In genomic region chr16:51315608-51316007, GRCm38 (mm10) we compare ENCODE assay signal across 8 mouse cellular contexts.
DNase-seq lines count a peak whose midpoint lies in the region; ATAC-seq and TF ChIP-seq lines count a peak whose summit lies in the region.

No protein-coding gene starts in this region.

- no peak overlapping the region for H3K27ac ChIP-seq in midbrain, embryonic 15.5 days
- H3K27ac ChIP-seq in neural tube, embryonic 15.5 days (replicated peaks) = no peak overlapping the region

- TF ChIP-seq CTCF in brain, embryonic 14.5 days (IDR thresholded peaks at IDR 0.05; ENCODE audit: borderline replicate concordance, extremely low read depth, insufficient read depth, insufficient read length) = no peak

- peak; percentile 3 for DNase-seq in heart, adult 8-10 months (ENCODE audit: low spot score)
- no peak for DNase-seq in heart, adult 11 months
- peak; percentile 17 to 34 for DNase-seq in right cerebral cortex, adult 2 months (ENCODE audit: low spot score in 2 of 2)
- no peak for DNase-seq in right cerebral cortex, postnatal 36 days (ENCODE audit: low spot score in 2 of 2)
- DNase-seq in brain, embryonic 14.5 days (ENCODE audit: low read depth) = peak; percentile 85
- DNase-seq in frontal cortex, adult 2 months (ENCODE audit: extremely low spot score in 1 of 2, low spot score in 1 of 2) = peak; percentile 4 to 81

- ATAC-seq in midbrain, embryonic 15.5 days (replicated peaks) = peak; percentile 54
- ATAC-seq in neural tube, embryonic 15.5 days (ENCODE audit: low FRiP score) = no peak

- no peaks in the 10 kb centered on the region for H3K9me3 ChIP-seq in midbrain, embryonic 15.5 days
- no peaks in the 10 kb centered on the region for H3K9me3 ChIP-seq in neural tube, embryonic 15.5 days (replicated peaks)

- 15% methylated on average over 6 of the region's 6 CpGs for WGBS in midbrain, embryonic 15.5 days
- WGBS in neural tube, embryonic 15.5 days = 17% methylated on average over 6 of the region's 6 CpGs

- H3K36me3 ChIP-seq in midbrain, embryonic 15.5 days (replicated peaks) = no peaks in the 10 kb centered on the region
- H3K36me3 ChIP-seq in neural tube, embryonic 15.5 days = no peaks in the 10 kb centered on the region

- no peak overlapping the region for H3K9ac ChIP-seq in midbrain, embryonic 15.5 days
- no peak overlapping the region for H3K9ac ChIP-seq in neural tube, embryonic 15.5 days (replicated peaks)

- H3K4me2 ChIP-seq in midbrain, embryonic 15.5 days = no peak overlapping the region
- H3K4me2 ChIP-seq in neural tube, embryonic 15.5 days = no peak overlapping the region

- no peaks in the 10 kb centered on the region for H3K27me3 ChIP-seq in midbrain, embryonic 15.5 days (replicated peaks)
- H3K27me3 ChIP-seq in neural tube, embryonic 15.5 days (replicated peaks) = no peaks in the 10 kb centered on the region

- TF ChIP-seq POLR2A in brain, embryonic 14.5 days (IDR thresholded peaks at IDR 0.05; ENCODE audit: borderline replicate concordance, extremely low read depth, insufficient read depth, insufficient read length, poor library complexity, severe bottlenecking) = no peak

- no peak overlapping the region for H3K4me3 ChIP-seq in midbrain, embryonic 15.5 days
- no peak overlapping the region for H3K4me3 ChIP-seq in neural tube, embryonic 15.5 days (replicated peaks)

- H3K4me1 ChIP-seq in midbrain, embryonic 15.5 days = no peaks in the 10 kb centered on the region
- H3K4me1 ChIP-seq in neural tube, embryonic 15.5 days = no peaks in the 10 kb centered on the region

Comparison
In these comparisons a context has a peak if more than half of its experiments do, and no peak if none do; other contexts are left out.
1. DNase-seq: peak in heart, adult 8-10 months (single experiment), right cerebral cortex, adult 2 months (2 of 2), brain, embryonic 14.5 days (single experiment) and frontal cortex, adult 2 months (2 of 2); none in heart, adult 11 months (single experiment) and right cerebral cortex, postnatal 36 days (0 of 2).